Mouse (Mus musculus) CH12.LX (cell line): ENCODE results near the gene Supt3. TPM values are rescaled to one million over a fixed set of nuclear protein-coding genes. Genes with fewer than 3 reads are reported as not detected.
A peak's percentile ranks its signal among the peaks of the same experiment; 100 is the strongest.

Experiments
- DNase-seq: peaks from one replicate; pipeline ENCODE4 v3.0.0-alpha.2; 2013; ENCODE audit errors: extremely low read depth
- H3K27ac ChIP-seq: 2 replicates; pipeline ENCODE4 v1.5.1; 2012; ENCODE audit warnings: low read depth, mild to moderate bottlenecking, control low read depth, moderate library complexity; ENCODE audit not compliant: insufficient read depth
- H3K27me3 ChIP-seq: replicated peaks from 2 replicates; pipeline ENCODE3; 2012; ENCODE audit warnings: inconsistent platforms
- H3K36me3 ChIP-seq, 2 experiments: replicated peaks in 1 of 2; 2 replicates each; pipeline versions ENCODE3 to v1.6.1; 2012; ENCODE audit warnings: inconsistent platforms in 1 of 2, low read length in 1 of 2, mild to moderate bottlenecking in 1 of 2, mixed read lengths in 1 of 2, moderate library complexity in 1 of 2; ENCODE audit not compliant: control insufficient read depth in 1 of 2, insufficient read depth in 1 of 2
- H3K4me1 ChIP-seq, 2 experiments: 2 replicates each; pipeline ENCODE4 v1.6.1; 2012; ENCODE audit warnings: inconsistent platforms in 1 of 2, moderate library complexity in 1 of 2; ENCODE audit not compliant: insufficient read depth in 2 of 2, control insufficient read depth in 1 of 2
- H3K4me2 ChIP-seq: 2 replicates; pipeline ENCODE4 v1.6.1; 2012; ENCODE audit warnings: low read depth, mild to moderate bottlenecking, control low read depth; ENCODE audit not compliant: poor library complexity, insufficient read depth, severe bottlenecking
- H3K4me3 ChIP-seq, 3 experiments: fragments of 150-350 bp in 1 of 3; sonication (generic) in 1 of 3; replicated peaks in 1 of 3; 2 replicates each; pipeline versions ENCODE3 to v1.5.1; 2011 to 2012; ENCODE audit warnings: low read depth in 2 of 3, low read length in 2 of 3, mild to moderate bottlenecking in 2 of 3, moderate library complexity in 2 of 3, control low read depth in 1 of 3, improper control_type of control experiment in 1 of 3, inconsistent platforms in 1 of 3, mixed read lengths in 1 of 3; ENCODE audit not compliant: poor library complexity in 1 of 3
- H3K79me2 ChIP-seq: replicated peaks from 2 replicates; pipeline ENCODE4 v1.6.1; 2012; ENCODE audit warnings: mild to moderate bottlenecking, moderate library complexity; ENCODE audit not compliant: control insufficient read depth, poor library complexity, insufficient read depth, severe bottlenecking; ENCODE audit errors: extremely low read depth
- H3K9ac ChIP-seq: 2 replicates; pipeline ENCODE4 v1.6.1; 2012; ENCODE audit warnings: low read depth, mild to moderate bottlenecking, control low read depth, moderate library complexity; ENCODE audit not compliant: insufficient read depth
- H3K9me3 ChIP-seq: replicated peaks from 2 replicates; pipeline ENCODE3; 2012; ENCODE audit warnings: low read length, inconsistent platforms, mixed read lengths
- CHD1 ChIP-seq: IDR thresholded peaks from 2 replicates; pipeline ENCODE4 v1.6.1; 2012; ENCODE audit warnings: low read depth, low read length, improper control_type of control experiment, inconsistent platforms
- CHD2 ChIP-seq: IDR thresholded peaks from 2 replicates; pipeline ENCODE4 v1.6.1; 2011; ENCODE audit warnings: low read length, improper control_type of control experiment
- EP300 ChIP-seq: IDR thresholded peaks from 2 replicates; pipeline ENCODE4 v1.6.1; 2011; ENCODE audit warnings: low read length, improper control_type of control experiment
- GABPA ChIP-seq: IDR thresholded peaks from 2 replicates; pipeline ENCODE4 v1.6.1; 2012; ENCODE audit warnings: low read depth, low read length, improper control_type of control experiment, inconsistent platforms; ENCODE audit not compliant: insufficient replicate concordance
- IRF4 ChIP-seq: IDR thresholded peaks from 2 replicates; pipeline ENCODE4 v1.6.1; 2014; ENCODE audit warnings: low read depth, mild to moderate bottlenecking, inconsistent platforms, low read length, improper control_type of control experiment
- KAT2A ChIP-seq: IDR thresholded peaks from 2 replicates; pipeline ENCODE4 v1.6.1; 2012; ENCODE audit warnings: low read length, improper control_type of control experiment, inconsistent platforms; ENCODE audit not compliant: insufficient replicate concordance
- MAZ ChIP-seq: IDR thresholded peaks from 2 replicates; pipeline ENCODE4 v1.6.1; 2012; ENCODE audit warnings: low read depth, mild to moderate bottlenecking, inconsistent platforms, low read length, improper control_type of control experiment, moderate library complexity
- MEF2A ChIP-seq: IDR thresholded peaks from 2 replicates; pipeline ENCODE4 v1.6.1; 2014; ENCODE audit warnings: low read depth, mild to moderate bottlenecking, inconsistent platforms, low read length, improper control_type of control experiment, borderline replicate concordance
- MXI1 ChIP-seq: IDR thresholded peaks from 2 replicates; pipeline ENCODE4 v1.6.1; 2011; ENCODE audit warnings: mild to moderate bottlenecking, low read depth, low read length, improper control_type of control experiment
- MYC ChIP-seq: IDR thresholded peaks from 2 replicates; pipeline ENCODE4 v1.6.1; 2011; ENCODE audit warnings: low read depth, mild to moderate bottlenecking, improper control_type of control experiment, low read length
- NELFE ChIP-seq: IDR thresholded peaks from 2 replicates; pipeline ENCODE4 v1.6.1; 2011; ENCODE audit warnings: low read depth, low read length, improper control_type of control experiment
- NRF1 ChIP-seq: IDR thresholded peaks from 2 replicates; pipeline ENCODE4 v1.6.1; 2014; ENCODE audit warnings: low read depth, mild to moderate bottlenecking, inconsistent platforms, low read length, improper control_type of control experiment, moderate library complexity
- PAX5 ChIP-seq: IDR thresholded peaks from 2 replicates; pipeline ENCODE4 v1.6.1; 2012; ENCODE audit warnings: low read length, inconsistent platforms, mixed read lengths
- POLR2A ChIP-seq: IDR thresholded peaks from 2 replicates; pipeline ENCODE4 v1.6.1; 2011; ENCODE audit warnings: low read depth, mild to moderate bottlenecking, improper control_type of control experiment, low read length
- POLR2AphosphoS2 ChIP-seq: IDR thresholded peaks from 2 replicates; pipeline ENCODE4 v1.6.1; 2011; ENCODE audit warnings: low read depth, low read length, improper control_type of control experiment
- TBP ChIP-seq: conservative IDR thresholded peaks from 2 replicates; pipeline ENCODE4 v1.6.1; 2011; ENCODE audit warnings: low read depth, low read length, improper control_type of control experiment
- UBTF ChIP-seq: IDR thresholded peaks from 2 replicates; pipeline ENCODE4 v1.6.1; 2012; ENCODE audit warnings: low read depth, mild to moderate bottlenecking, inconsistent platforms, low read length, improper control_type of control experiment, moderate library complexity
- USF2 ChIP-seq: conservative IDR thresholded peaks from 2 replicates; pipeline ENCODE4 v1.6.1; 2011; ENCODE audit warnings: low read depth, low read length, improper control_type of control experiment
- ZC3H11A ChIP-seq: IDR thresholded peaks from 2 replicates; pipeline ENCODE4 v1.6.1; 2012; ENCODE audit warnings: low read depth, mild to moderate bottlenecking, inconsistent platforms, low read length, improper control_type of control experiment
- ZKSCAN1 ChIP-seq: IDR thresholded peaks from 2 replicates; pipeline ENCODE4 v1.6.1; 2012; ENCODE audit warnings: low read depth, inconsistent platforms, low read length, improper control_type of control experiment, borderline replicate concordance
- ZMIZ1 ChIP-seq: IDR thresholded peaks from 2 replicates; pipeline ENCODE4 v1.6.1; 2012; ENCODE audit warnings: low read depth, mild to moderate bottlenecking, inconsistent platforms, low read length, improper control_type of control experiment
- ZNF384 ChIP-seq: IDR thresholded peaks from 2 replicates; pipeline ENCODE4 v1.6.1; 2012; ENCODE audit warnings: low read depth, low read length, improper control_type of control experiment, inconsistent platforms
- dilution Hi-C: fragments of 300-500 bp; cut with MboI; formaldehyde crosslinking; loops from 2 replicates; pipeline ENCODE4 v1.14.3; 2020; ENCODE audit warnings: low sequenced_read_pairs; ENCODE audit not compliant: extremely low pct_unique_long_range_greater_than_20kb, extremely low pct_ligation_motif_present
- in situ Hi-C: fragments of 300-500 bp; cut with MboI; formaldehyde crosslinking; loops from 3 replicates; pipeline ENCODE4 v1.14.3; 2019; ENCODE audit warnings: low sequenced_read_pairs, low pct_ligation_motif_present, low pct_unique_long_range_greater_than_20kb, mixed read lengths
- polyA plus RNA-seq: library from polyadenylated mRNA; unstranded; fragments of >175 nt; gene quantifications from 2 replicates; pipeline ENCODE4 v1.2.1, GENCODE M21; 2012; ENCODE audit warnings: low read depth; ENCODE audit not compliant: insufficient read length
- total RNA-seq, 2 experiments: library from RNA; depleted of rRNA; stranded (reverse); fragments of 300-350 nt in 1 of 2; fragments of >200 nt in 1 of 2; gene quantifications; 2 replicates each; pipeline ENCODE4 v1.2.3; 2012 to 2014

The Supt3 gene
- total and polyA plus RNA-seq, 3 experiments, result 8.3 to 22.7 (median 13.1) TPM

DNA sequence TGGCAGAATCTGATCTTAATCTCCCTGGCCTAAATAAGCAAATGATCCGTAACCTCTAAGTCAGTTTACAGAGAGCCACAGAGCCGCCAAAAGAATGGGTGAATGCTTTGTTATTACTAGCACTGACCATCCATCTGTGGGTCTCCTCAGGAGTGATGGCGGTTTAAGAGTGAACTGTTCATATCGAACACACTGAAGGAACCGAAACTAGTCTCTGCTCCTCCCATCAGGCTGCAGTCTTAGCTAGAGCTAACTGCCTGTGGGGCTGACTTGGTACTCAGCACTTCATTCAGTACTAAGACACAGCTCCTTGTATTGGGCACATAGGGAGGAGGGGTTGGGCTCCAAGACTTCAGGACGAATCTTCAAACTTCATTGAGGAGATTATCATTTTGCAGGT, 280.8 kb downstream of the Supt3 start:
- no peaks in the 10 kb centered on the region for H3K9me3 ChIP-seq
- TF ChIP-seq IRF4 (peak; percentile 67), NRF1 (no peak)
- H3K36me3 ChIP-seq, result peaks cover 0 to 2% of the 10 kb centered on the region in 2 experiments
- no peaks in the 10 kb centered on the region for H3K27me3 ChIP-seq
- H3K27ac ChIP-seq, result no peak overlapping the region
- no peak overlapping the region for H3K4me3 ChIP-seq
- no peak overlapping the region for H3K4me2 ChIP-seq
- H3K79me2 ChIP-seq, result no peaks in the 10 kb centered on the region
- in situ Hi-C loops (no loop called here), dilution Hi-C loops (no loop called here)
- peaks cover 8 to 12% of the 10 kb centered on the region in 2 experiments; a peak in 2 of 4 replicates for H3K4me1 ChIP-seq
- H3K9ac ChIP-seq, result no peak overlapping the region
- DNase-seq, result no peak

- TF ChIP-seq EP300, result no peak
- no peak for TF ChIP-seq USF2
- TF ChIP-seq MXI1, result no peak
- TF ChIP-seq MAZ, result no peak
- TF ChIP-seq POLR2AphosphoS2, result no peak
- no peak for TF ChIP-seq POLR2A
- TF ChIP-seq CHD1, result no peak
- no peak for TF ChIP-seq UBTF
- TF ChIP-seq ZKSCAN1, result no peak
- no peak for TF ChIP-seq ZC3H11A
- no peak for TF ChIP-seq KAT2A
- no peak for TF ChIP-seq TBP
- no peak for TF ChIP-seq CHD2
- TF ChIP-seq NELFE, result no peak
- no peak for TF ChIP-seq ZMIZ1
- no peak for TF ChIP-seq MYC
- no peak for TF ChIP-seq ZNF384
- no peak for TF ChIP-seq GABPA
- no peak for TF ChIP-seq MEF2A
- no peak for TF ChIP-seq PAX5
- H3K4me2 ChIP-seq, result no peak overlapping the region
- in situ Hi-C loops (no loop called here), dilution Hi-C loops (no loop called here)
- no peak for DNase-seq
- no peaks in the 10 kb centered on the region for H3K36me3 ChIP-seq
- H3K4me1 ChIP-seq, result peaks cover 8 to 12% of the 10 kb centered on the region in 2 experiments; a peak in 2 of 4 replicates
- H3K9me3 ChIP-seq, result no peaks in the 10 kb centered on the region
- H3K4me3 ChIP-seq, result no peak overlapping the region
- H3K79me2 ChIP-seq, result no peaks in the 10 kb centered on the region
- H3K27ac ChIP-seq, result no peak overlapping the region
- no peak overlapping the region for H3K9ac ChIP-seq
- no peaks in the 10 kb centered on the region for H3K27me3 ChIP-seq
Measured at GRCm38 (mm10) chr17:45058566-45059363, 281.8 kb downstream of the Supt3 start.
